Mouse (Mus musculus): Measurements from ENCODE around the gene Stx5a.

GRCm38 (mm10) chr19:8725081-8725613 lies 16.1 kb upstream of the Stx5a start:
- no peak for TF ChIP-seq CTCF (IDR thresholded peaks at IDR 0.05; ENCODE audit: low read depth, low read length)
- no peak for TF ChIP-seq POLR2A (IDR thresholded peaks at IDR 0.05; ENCODE audit: extremely low read depth, insufficient read depth, low read length)
